In the genomic region with DNA sequence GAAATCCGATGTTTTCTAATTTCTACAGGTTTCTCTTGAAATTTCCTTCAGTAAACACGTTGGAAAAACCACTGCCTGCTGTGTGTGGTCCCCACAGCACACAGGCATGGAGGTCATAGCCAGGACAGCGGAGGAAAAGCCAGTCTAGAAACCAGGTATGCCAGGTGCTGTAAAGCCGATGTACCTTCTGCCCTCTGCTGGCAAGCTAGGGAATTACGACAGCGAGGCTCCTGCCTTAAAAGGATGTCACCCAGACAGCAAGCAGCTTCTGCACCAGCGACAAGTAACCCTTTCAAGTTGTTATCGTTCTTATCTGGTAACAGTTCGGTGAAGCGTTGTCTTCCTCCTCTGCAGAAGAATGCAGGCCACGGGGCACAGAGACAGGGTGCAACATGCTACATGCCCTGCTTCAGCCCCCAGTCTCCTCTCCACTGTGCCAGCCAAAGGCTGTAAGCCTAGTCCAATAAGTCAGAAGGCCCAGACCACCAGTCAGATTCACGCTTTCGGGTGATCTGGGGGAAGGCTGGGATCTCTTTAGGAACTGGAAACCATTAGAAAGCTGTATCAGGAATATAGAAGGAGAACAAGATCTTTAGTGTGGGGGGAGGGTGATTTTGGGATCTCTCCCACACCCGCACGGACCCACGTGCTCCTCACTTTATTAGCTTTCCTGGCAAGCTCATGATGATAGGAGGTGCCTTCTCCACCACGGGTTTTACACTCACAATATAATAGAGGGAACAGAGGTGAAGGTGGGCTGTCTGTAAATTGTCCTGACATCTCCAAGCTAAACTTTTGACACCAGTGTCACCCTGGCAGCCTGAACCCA, we compare ENCODE assay signal across 8 mouse cellular contexts.
DNase-seq lines count a peak whose midpoint lies in the region; ATAC-seq and TF ChIP-seq lines count a peak whose summit lies in the region.

No protein-coding gene starts in this region.

- TF ChIP-seq POLR2A in bone marrow, adult 2 months (IDR thresholded peaks at IDR 0.05; ENCODE audit: borderline replicate concordance, control insufficient read depth, low read depth, low read length), result no peak
- no peak for TF ChIP-seq POLR2A in small intestine, adult 2 months (IDR thresholded peaks at IDR 0.05; ENCODE audit: low read depth, low read length)

- intact Hi-C loops in heart, postnatal 36 days (cut with DNase I), result loop anchor here (5.0 kb wide), 1 partner anchor 977 kb away; a partner anchor contains a TSS

- 25% methylated on average over 17 of the region's 17 CpGs for WGBS in bone marrow, adult 2 months
- WGBS in small intestine, adult 2 months, result 26% methylated on average over 17 of the region's 17 CpGs

- peak; percentile 82 for TF ChIP-seq CTCF in bone marrow, adult 2 months (IDR thresholded peaks at IDR 0.05; ENCODE audit: control insufficient read depth, insufficient read depth, low read length)
- TF ChIP-seq CTCF in small intestine, adult 2 months (IDR thresholded peaks at IDR 0.05; ENCODE audit: extremely low read depth, insufficient read length, insufficient replicate concordance, low read depth, low read length), result peak; percentile 62; the same call in 1 of the 2 replicates

- H3K27ac ChIP-seq in bone marrow, adult 2 months (ENCODE audit: control insufficient read depth, insufficient read depth, low read depth, low read length, poor library complexity), result no peak overlapping the region
- no peak overlapping the region for H3K27ac ChIP-seq in small intestine, adult 2 months (ENCODE audit: insufficient read depth, low read depth, low read length)

- no peak overlapping the region for H3K4me3 ChIP-seq in bone marrow, adult 2 months (replicated peaks; ENCODE audit: control insufficient read depth, low read depth, low read length)
- no peak overlapping the region for H3K4me3 ChIP-seq in small intestine, adult 2 months (ENCODE audit: low read depth, low read length)

- DNase-seq in MN1 (ENCODE audit: low spot score), result peak; percentile 60
- DNase-seq in fibroblast of lung, adult 2 months (ENCODE audit: low read depth), result peak; percentile 16
- DNase-seq in heart, postnatal 36 days, result peak; percentile 52 to 72
- peak; percentile 53 to 63 for DNase-seq in layer of hippocampus, postnatal 36 days
- peak; percentile 55 to 75 for DNase-seq in lung, postnatal 4 days

- H3K27me3 ChIP-seq in small intestine, adult 2 months (ENCODE audit: control insufficient read depth, insufficient read depth, low read length), result no peaks in the 10 kb centered on the region

- ATAC-seq in monocyte, adult 5-6 weeks (replicated peaks; ENCODE audit: insufficient number of reproducible peaks, low FRiP score, low TSS enrichment, poor library complexity, severe bottlenecking), result no peak

- H3K36me3 ChIP-seq in small intestine, adult 2 months (ENCODE audit: control insufficient read depth, insufficient read depth, low read length), result no peaks in the 10 kb centered on the region

- H3K4me1 ChIP-seq in bone marrow, adult 2 months (ENCODE audit: control insufficient read depth, insufficient read depth, low read length), result no peaks in the 10 kb centered on the region
- no peaks in the 10 kb centered on the region for H3K4me1 ChIP-seq in small intestine, adult 2 months (ENCODE audit: control insufficient read depth, insufficient read depth, insufficient read length, low read length)
